20 mouse cellular contexts compared by ENCODE assay signal in genomic region chr2:94658426-94658825, GRCm38 (mm10).
A peak's percentile ranks its signal among the peaks of the same experiment; 100 is the strongest.
DNase-seq lines count a peak whose midpoint lies in the region; TF ChIP-seq lines count a peak whose summit lies in the region.
"Had no signal": no experiment of that assay in that cellular context is flagged by ENCODE, and none has a peak within 500 bp of the region (broad histone marks: within the 10 kb centered on the region; RNA-seq: fewer than 3 reads in every experiment).

No protein-coding gene starts in this region.

- peak; percentile 21 to 32 for DNase-seq in cerebellum, adult 2 months
- DNase-seq in cerebellum, adult 8-10 months: no peak
- peak; percentile 84 to 85 for DNase-seq in cerebellum, postnatal 14 days
- DNase-seq in cerebellum, adult 11-12 months: no peak
- peak; percentile 46 to 48 for DNase-seq in cerebellum, postnatal 36 days
- DNase-seq in cerebellum, adult 9-11 months: no peak
- peak; percentile 49 for DNase-seq in left cerebral cortex, postnatal 4 days
- no peak for DNase-seq in left cerebral cortex, adult 8-10 months (ENCODE audit: low spot score in 2 of 2)
- DNase-seq: adrenal gland, adult 8-10 months; adrenal gland, postnatal 14 days; adrenal gland, postnatal 36 days; B cell, adult 2 months; embryo, embryonic 11 days had no signal

- intact Hi-C loops in left cerebral cortex, postnatal 4 days (cut with DNase I): no loop called here

- TF ChIP-seq CTCF in cerebellum, adult 2 months (IDR thresholded peaks at IDR 0.05; ENCODE audit: borderline replicate concordance, insufficient read depth, low read depth, low read length): no peak

- no peaks in the 10 kb centered on the region for H3K4me1 ChIP-seq in cerebellum, adult 2 months (ENCODE audit: control insufficient read depth, insufficient read depth, low read length)
- H3K4me1 ChIP-seq: embryonic facial prominence, embryonic 13.5 days; embryonic facial prominence, embryonic 15.5 days; forebrain, embryonic 10.5 days; forebrain, embryonic 12.5 days had no signal

- no peaks in the 10 kb centered on the region for H3K27me3 ChIP-seq in cerebellum, adult 2 months (ENCODE audit: control insufficient read depth, insufficient read depth, low read length)
- H3K27me3 ChIP-seq: CH12.LX; embryonic facial prominence, embryonic 13.5 days; embryonic facial prominence, embryonic 15.5 days; forebrain, embryonic 12.5 days; Patski had no signal

- 45% methylated on average over 8 of the region's 8 CpGs for WGBS in cerebellum, adult 2 months

- no peak for TF ChIP-seq POLR2A in cerebellum, adult 2 months (IDR thresholded peaks at IDR 0.05; ENCODE audit: borderline replicate concordance, insufficient read depth, low read length)

- H3K27ac ChIP-seq in cerebellum, adult 2 months (ENCODE audit: insufficient read depth, low read length): no peak overlapping the region
- H3K27ac ChIP-seq: embryonic facial prominence, embryonic 13.5 days; embryonic facial prominence, embryonic 15.5 days; forebrain, embryonic 10.5 days; forebrain, embryonic 12.5 days had no signal

- no peak overlapping the region for H3K4me3 ChIP-seq in cerebellum, adult 2 months (replicated peaks; ENCODE audit: insufficient read depth, low read depth, low read length)
- H3K4me3 ChIP-seq: embryonic facial prominence, embryonic 13.5 days; embryonic facial prominence, embryonic 15.5 days; erythroblast, embryonic 14.5 days; forebrain, embryonic 10.5 days; forebrain, embryonic 12.5 days had no signal

Comparison
In these comparisons a context has a peak if more than half of its experiments do, and no peak if none do; other contexts are left out.
1. DNase-seq: peak in cerebellum, adult 2 months (2 of 2), cerebellum, postnatal 14 days (2 of 2), cerebellum, postnatal 36 days (2 of 2) and left cerebral cortex, postnatal 4 days (single experiment); none in cerebellum, adult 8-10 months (single experiment), cerebellum, adult 11-12 months (single experiment), cerebellum, adult 9-11 months (single experiment) and left cerebral cortex, adult 8-10 months (0 of 2).